Mouse (Mus musculus) skeletal muscle tissue, adult 2 months (tissue): ENCODE data around the gene Aspa.

Experiments used
- DNase-seq: peaks from one replicate; pipeline ENCODE4 v3.0.0-alpha.2; 2012; ENCODE audit warnings: low read depth, low spot score

The Aspa gene

DNA sequence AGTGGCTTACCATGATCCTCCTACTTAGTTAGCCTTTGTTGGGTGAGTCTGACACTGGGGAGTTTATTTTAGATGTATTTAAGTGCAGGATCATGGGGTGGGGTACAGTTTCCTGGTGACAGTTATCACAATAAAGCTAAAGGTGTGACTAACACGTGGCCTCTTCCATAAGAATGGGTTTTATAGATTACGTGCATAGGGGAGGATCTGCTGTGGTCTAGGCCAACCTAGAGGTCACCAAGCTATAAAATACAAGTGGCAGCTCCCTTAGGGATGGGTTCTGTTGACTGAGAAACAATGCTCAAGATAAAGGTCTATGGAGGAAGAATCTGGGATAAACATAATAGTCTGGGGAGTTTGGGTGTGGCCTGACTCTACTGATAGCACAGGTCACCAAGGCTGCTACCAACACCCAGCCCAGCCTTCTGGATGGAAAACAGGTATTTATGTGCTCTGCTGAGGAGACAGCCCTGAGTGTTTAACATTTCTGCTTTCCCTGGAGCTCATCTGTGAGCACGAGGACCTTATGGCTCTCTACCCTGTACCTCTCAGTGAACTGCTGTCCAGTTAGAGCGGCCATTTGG, 71.9 kb downstream of the Aspa start:
- no peak for DNase-seq
